ENCODE assay signal across 21 mouse cellular contexts in genomic region chr4:151315726-151316125, GRCm38 (mm10).
DNase-seq lines count a peak whose midpoint lies in the region; ATAC-seq and TF ChIP-seq lines count a peak whose summit lies in the region.
"Had no signal": no experiment of that assay in that cellular context is flagged by ENCODE, and none has a peak within 500 bp of the region (broad histone marks: within the 10 kb centered on the region; RNA-seq: fewer than 3 reads in every experiment).

No protein-coding gene starts in this region.

- TF ChIP-seq CTCF in midbrain, postnatal 0 days (IDR thresholded peaks at IDR 0.05) = 0 out of 2 replicates have a peak, but pooled peaks have one; percentile 6

- no peak for ATAC-seq in midbrain, embryonic 11.5 days (ENCODE audit: low FRiP score)
- ATAC-seq in midbrain, embryonic 14.5 days (ENCODE audit: low FRiP score, low TSS enrichment) = peak; percentile 6; the same call in 1 of the 2 replicates
- no peak for ATAC-seq in midbrain, postnatal 0 days (ENCODE audit: low FRiP score)
- no peak for ATAC-seq in forebrain, embryonic 13.5 days
- ATAC-seq: CD4-positive, CD25-positive, alpha-beta regulatory T cell, adult 4 months; forebrain, embryonic 15.5 days had no signal

- H3K4me1 ChIP-seq in midbrain, embryonic 11.5 days (ENCODE audit: control insufficient read depth, insufficient read depth, low read length) = no peaks in the 10 kb centered on the region
- 0 out of 2 replicates have a peak, but pooled peaks cover under 1% of the 10 kb centered on the region for H3K4me1 ChIP-seq in midbrain, embryonic 10.5 days
- H3K4me1 ChIP-seq in midbrain, embryonic 14.5 days (ENCODE audit: control insufficient read depth, insufficient read depth, low read length) = peaks cover 27% of the 10 kb centered on the region
- H3K4me1 ChIP-seq in midbrain, postnatal 0 days (ENCODE audit: insufficient read depth, low read length) = peaks cover 5% of the 10 kb centered on the region
- H3K4me1 ChIP-seq in forebrain, embryonic 13.5 days = no peaks in the 10 kb centered on the region
- H3K4me1 ChIP-seq: forebrain, embryonic 15.5 days; heart, embryonic 12.5 days; heart, embryonic 15.5 days had no signal

- H3K36me3 ChIP-seq in midbrain, embryonic 11.5 days (ENCODE audit: control insufficient read depth, insufficient read depth, low read length) = no peaks in the 10 kb centered on the region
- H3K36me3 ChIP-seq in midbrain, embryonic 10.5 days = no peaks in the 10 kb centered on the region
- H3K36me3 ChIP-seq in midbrain, embryonic 14.5 days (ENCODE audit: control insufficient read depth, insufficient read depth, low read length) = no peaks in the 10 kb centered on the region
- H3K36me3 ChIP-seq in midbrain, postnatal 0 days (ENCODE audit: insufficient read depth, low read length) = no peaks in the 10 kb centered on the region
- H3K36me3 ChIP-seq in forebrain, embryonic 13.5 days (ENCODE audit: poor library complexity, severe bottlenecking) = no peaks in the 10 kb centered on the region
- H3K36me3 ChIP-seq: embryonic facial prominence, embryonic 12.5 days; embryonic facial prominence, embryonic 15.5 days; forebrain, embryonic 15.5 days; heart, embryonic 12.5 days; heart, embryonic 15.5 days; hindbrain, embryonic 15.5 days had no signal

- no peak overlapping the region for H3K4me3 ChIP-seq in midbrain, embryonic 11.5 days (ENCODE audit: low read depth, low read length)
- H3K4me3 ChIP-seq in midbrain, embryonic 10.5 days = no peak overlapping the region
- no peak overlapping the region for H3K4me3 ChIP-seq in midbrain, embryonic 14.5 days (replicated peaks; ENCODE audit: low read depth, low read length)
- no peak overlapping the region for H3K4me3 ChIP-seq in midbrain, postnatal 0 days (ENCODE audit: low read depth, low read length)
- H3K4me3 ChIP-seq in forebrain, embryonic 13.5 days = no peak overlapping the region
- H3K4me3 ChIP-seq: embryonic facial prominence, embryonic 12.5 days; embryonic facial prominence, embryonic 15.5 days; forebrain, embryonic 15.5 days; heart, embryonic 12.5 days; heart, embryonic 15.5 days; hindbrain, embryonic 15.5 days had no signal

- H3K9me3 ChIP-seq in midbrain, embryonic 11.5 days (ENCODE audit: control insufficient read depth, low read length) = no peaks in the 10 kb centered on the region
- no peaks in the 10 kb centered on the region for H3K9me3 ChIP-seq in midbrain, embryonic 10.5 days (replicated peaks)
- H3K9me3 ChIP-seq in midbrain, embryonic 14.5 days (ENCODE audit: control insufficient read depth, low read length) = no peaks in the 10 kb centered on the region
- H3K9me3 ChIP-seq in midbrain, postnatal 0 days (ENCODE audit: low read length) = no peaks in the 10 kb centered on the region
- H3K9me3 ChIP-seq in forebrain, embryonic 13.5 days (replicated peaks) = no peaks in the 10 kb centered on the region
- H3K9me3 ChIP-seq: embryonic facial prominence, embryonic 12.5 days; embryonic facial prominence, embryonic 15.5 days; forebrain, embryonic 15.5 days; heart, embryonic 12.5 days; heart, embryonic 15.5 days; hindbrain, embryonic 15.5 days had no signal

- no peak overlapping the region for H3K4me2 ChIP-seq in midbrain, embryonic 11.5 days
- H3K4me2 ChIP-seq in midbrain, embryonic 14.5 days (ENCODE audit: low read length) = no peak overlapping the region
- no peak overlapping the region for H3K4me2 ChIP-seq in midbrain, postnatal 0 days (ENCODE audit: low read depth, low read length, poor library complexity, severe bottlenecking)
- H3K4me2 ChIP-seq in forebrain, embryonic 13.5 days = no peak overlapping the region
- H3K4me2 ChIP-seq: embryonic facial prominence, embryonic 12.5 days; embryonic facial prominence, embryonic 15.5 days; forebrain, embryonic 15.5 days; heart, embryonic 12.5 days; heart, embryonic 15.5 days; hindbrain, embryonic 15.5 days had no signal

- H3K27ac ChIP-seq in midbrain, embryonic 11.5 days (ENCODE audit: low read depth, low read length) = no peak overlapping the region
- H3K27ac ChIP-seq in midbrain, embryonic 10.5 days (replicated peaks) = no peak overlapping the region
- no peak overlapping the region for H3K27ac ChIP-seq in midbrain, embryonic 14.5 days (replicated peaks; ENCODE audit: low read depth, low read length)
- H3K27ac ChIP-seq in midbrain, postnatal 0 days (ENCODE audit: low read depth, low read length) = no peak overlapping the region
- H3K27ac ChIP-seq in forebrain, embryonic 13.5 days = no peak overlapping the region
- H3K27ac ChIP-seq: embryonic facial prominence, embryonic 12.5 days; embryonic facial prominence, embryonic 15.5 days; forebrain, embryonic 15.5 days; heart, embryonic 15.5 days had no signal

- no peaks in the 10 kb centered on the region for H3K27me3 ChIP-seq in midbrain, embryonic 11.5 days (ENCODE audit: control insufficient read depth, insufficient read depth, low read length)
- no peaks in the 10 kb centered on the region for H3K27me3 ChIP-seq in midbrain, embryonic 10.5 days (ENCODE audit: low read depth, poor library complexity, severe bottlenecking)
- H3K27me3 ChIP-seq in midbrain, embryonic 14.5 days (ENCODE audit: control insufficient read depth, insufficient read depth, low read length) = no peaks in the 10 kb centered on the region
- no peaks in the 10 kb centered on the region for H3K27me3 ChIP-seq in midbrain, postnatal 0 days (ENCODE audit: insufficient read depth, low read length)
- no peaks in the 10 kb centered on the region for H3K27me3 ChIP-seq in forebrain, embryonic 13.5 days
- H3K27me3 ChIP-seq: embryonic facial prominence, embryonic 12.5 days; embryonic facial prominence, embryonic 15.5 days; forebrain, embryonic 15.5 days; hindbrain, embryonic 15.5 days had no signal

- no peak overlapping the region for H3K9ac ChIP-seq in midbrain, embryonic 11.5 days (ENCODE audit: low read length)
- H3K9ac ChIP-seq in midbrain, embryonic 14.5 days (replicated peaks; ENCODE audit: low read length) = no peak overlapping the region
- H3K9ac ChIP-seq in midbrain, postnatal 0 days (replicated peaks; ENCODE audit: low read length, poor library complexity, severe bottlenecking) = no peak overlapping the region
- H3K9ac ChIP-seq in forebrain, embryonic 13.5 days = no peak overlapping the region
- H3K9ac ChIP-seq: embryonic facial prominence, embryonic 12.5 days; embryonic facial prominence, embryonic 15.5 days; forebrain, embryonic 15.5 days; heart, embryonic 12.5 days; heart, embryonic 15.5 days; hindbrain, embryonic 15.5 days had no signal

- peak; percentile 59 for DNase-seq in midbrain, embryonic 11.5 days (ENCODE audit: low spot score, missing footprints)
- DNase-seq in midbrain, embryonic 10.5 days (ENCODE audit: low spot score) = no peak
- peak; percentile 62 for DNase-seq in midbrain, embryonic 14.5 days
- DNase-seq in midbrain, postnatal 0 days (ENCODE audit: low spot score) = no peak
- DNase-seq in right cerebral cortex, postnatal 10 days (ENCODE audit: low spot score in 2 of 2) = no peak
- DNase-seq: adrenal gland, adult 2 months; adrenal gland, postnatal 14 days; cerebellum, adult 11-12 months; cerebellum, adult 8-10 months; gastrocnemius, postnatal 25 days; heart, adult 18-20 months; heart, postnatal 10 days; heart, postnatal 36 days had no signal

- 85% methylated on average over 10 of the region's 10 CpGs for WGBS in midbrain, embryonic 11.5 days
- 85% methylated on average over 10 of the region's 10 CpGs for WGBS in midbrain, embryonic 10.5 days
- WGBS in midbrain, embryonic 14.5 days = 41% methylated on average over 10 of the region's 10 CpGs
- 38% methylated on average over 10 of the region's 10 CpGs for WGBS in midbrain, postnatal 0 days
- WGBS in forebrain, embryonic 13.5 days = 54% methylated on average over 10 of the region's 10 CpGs

Comparison
In these comparisons a context has a peak if more than half of its experiments do, and no peak if none do; other contexts are left out.
1. DNase-seq: peak in midbrain, embryonic 11.5 days (single experiment) and midbrain, embryonic 14.5 days (single experiment); none in midbrain, embryonic 10.5 days (single experiment), midbrain, postnatal 0 days (single experiment) and right cerebral cortex, postnatal 10 days (0 of 2).